Mouse (Mus musculus) liver, postnatal 0 days (tissue): ENCODE results near the gene Dpep3.

Experiments used
- CTCF ChIP-seq: sonication (generic); IDR thresholded peaks from 2 replicates; pipeline ENCODE4 v1.5.1; 2016; ENCODE audit warnings: antibody characterized with exemption, low read depth
- EP300 ChIP-seq: IDR thresholded peaks from 2 replicates; pipeline ENCODE4 v1.6.1; 2016; ENCODE audit warnings: antibody characterized with exemption, low read depth, mild to moderate bottlenecking

DNA sequence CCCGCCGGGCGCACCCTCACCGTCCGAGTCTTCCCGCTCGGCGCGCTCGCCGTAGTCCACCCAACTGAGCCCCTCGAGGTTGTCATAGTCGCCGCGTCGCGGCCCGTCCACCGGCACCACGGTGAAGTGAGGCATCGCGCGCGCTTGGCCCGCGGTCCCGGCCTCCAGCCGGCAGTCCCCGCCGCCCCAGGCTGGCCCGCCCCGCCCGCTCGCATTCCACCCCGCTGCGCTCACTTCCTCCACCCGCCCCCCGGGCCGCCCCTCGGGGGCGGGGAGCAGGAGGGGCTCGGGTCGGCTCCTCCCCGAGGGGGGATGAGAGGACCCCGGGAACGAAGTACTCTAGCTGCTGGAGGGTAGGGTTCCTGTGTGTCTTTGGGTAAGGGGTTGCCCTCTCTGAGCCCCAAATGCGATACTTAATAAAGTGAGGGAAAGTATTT is 13.3 kb downstream of the Dpep3 start, which contains the start of gene Slc12a4:
- no peak for TF ChIP-seq CTCF
- no peak for TF ChIP-seq EP300
